Mouse (Mus musculus): ENCODE measurements around the gene C9orf72. TPM values are rescaled to one million over a fixed set of nuclear protein-coding genes. Genes with fewer than 3 reads are reported as not detected.

The C9orf72 gene
- 10 to 100 TPM; 19.0 to 25.2 TPM for total RNA-seq (2023)

GRCm38 (mm10) chr4:35225734-35226495, at the start of gene C9orf72:
C9orf72 (minus strand) TSS chr4:35226175.

DNA sequence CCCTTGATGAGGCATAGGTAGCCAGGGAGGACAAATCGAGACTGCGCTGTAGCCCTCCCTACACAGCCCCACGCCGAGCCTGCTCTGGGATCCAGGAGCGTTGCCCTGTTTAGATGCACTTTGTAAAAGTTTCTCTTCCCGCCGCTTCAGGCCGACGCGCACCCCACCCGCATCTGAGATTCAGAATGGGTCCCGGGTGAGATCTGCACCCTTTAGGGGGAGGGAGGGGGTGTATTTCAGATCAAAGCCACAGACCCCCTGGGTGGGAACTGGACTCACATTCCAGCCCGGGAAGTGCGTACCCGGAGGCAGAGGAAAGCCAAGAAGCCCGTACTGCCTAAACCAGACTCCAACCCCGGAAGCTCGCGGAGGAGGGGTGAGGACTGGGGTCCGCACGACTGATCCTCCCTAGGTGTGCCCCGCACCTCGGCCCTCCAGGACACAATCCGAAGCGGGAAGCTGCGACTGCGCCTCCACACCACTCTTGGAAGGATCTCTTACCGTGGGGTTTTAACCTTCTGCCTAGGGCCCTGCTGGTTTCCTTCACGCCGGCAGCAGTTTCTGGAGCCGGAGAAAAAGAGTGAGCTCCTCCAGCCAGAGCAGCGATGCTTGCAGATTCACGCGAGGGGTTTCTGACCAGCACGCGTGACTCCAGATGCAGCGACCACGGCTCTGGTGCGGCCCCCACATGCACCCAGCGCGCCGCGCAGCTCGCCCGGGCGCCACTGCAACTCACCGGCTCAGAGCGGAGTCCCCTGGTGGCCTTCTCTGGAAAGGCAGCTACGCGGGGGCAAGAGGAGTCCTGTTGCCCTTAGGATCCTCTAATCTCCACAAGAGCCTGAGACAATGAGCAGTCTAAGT, 69.0 kb downstream of the C9orf72 start, which contains the start of gene Mob3b:
Mob3b (minus strand) TSS at position 734 of the 861 bp plus-strand sequence.

GRCm38 (mm10) chr4:35151756-35152155, 74.2 kb downstream of the C9orf72 start, which contains the start of gene Ifnk:
Ifnk (plus strand) TSS chr4:35152056.

Other genes with a start within 250 kb of the C9orf72 start
- gene Ifnk, start 74.1 kb downstream of the C9orf72 start, total RNA-seq (2023) = not detected
- gene Mob3b, start 68.7 kb downstream of the C9orf72 start, total RNA-seq (2023) = 1 to 10 TPM; 6.4 to 8.8 TPM

All from B cell, adult 67 days (primary cell).